Mouse (Mus musculus): ENCODE results near the gene Mboat1. TPM values are rescaled to one million over a fixed set of nuclear protein-coding genes. Genes with fewer than 3 reads are reported as not detected.

Gene Mboat1
- total and polyA plus RNA-seq, 2 experiments from 2014 or later, result 3.5 to 3.8 TPM

DNA sequence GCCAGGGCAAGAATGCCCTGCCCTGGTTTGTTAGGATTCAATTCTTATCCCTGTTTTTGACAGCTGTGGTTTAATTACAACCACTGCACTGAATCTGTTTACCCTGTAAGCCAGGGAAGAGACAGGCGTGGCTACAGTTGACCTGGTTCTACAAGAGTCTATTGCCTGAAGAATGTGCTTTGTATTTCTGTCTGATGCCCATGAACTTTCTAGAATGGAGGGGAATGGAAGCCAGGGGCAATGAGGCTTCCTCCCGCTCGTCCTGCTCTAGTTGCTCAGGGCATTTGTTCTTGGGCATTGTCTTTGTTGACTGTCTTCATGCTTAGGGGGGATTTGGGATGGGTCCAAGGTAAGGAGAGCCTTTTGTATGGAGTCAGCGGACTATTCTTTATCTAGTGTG lies 63.5 kb downstream of the Mboat1 start:
- DNase-seq (no peak), ATAC-seq (no peak)
- TF ChIP-seq CTCF (IDR thresholded peaks at IDR 0.05; ENCODE audit: low read depth), result no peak
- H3K36me3 ChIP-seq (ENCODE audit: insufficient read depth), result no peaks in the 10 kb centered on the region
- no peaks in the 10 kb centered on the region for H3K4me1 ChIP-seq (ENCODE audit: insufficient read depth)
- H3K9me3 ChIP-seq (ENCODE audit: low read length), result no peaks in the 10 kb centered on the region
- no peak overlapping the region for H3K4me2 ChIP-seq (ENCODE audit: low read depth)
- H3K27me3 ChIP-seq (ENCODE audit: insufficient read depth, low read length), result no peaks in the 10 kb centered on the region
- 57% methylated on average over 4 of the region's 4 CpGs for WGBS
- H3K4me3 ChIP-seq (ENCODE audit: low read depth, low read length), result no peak overlapping the region
- H3K27ac ChIP-seq (ENCODE audit: low read depth, low read length), result no peak overlapping the region
- no peak overlapping the region for H3K9ac ChIP-seq

DNA sequence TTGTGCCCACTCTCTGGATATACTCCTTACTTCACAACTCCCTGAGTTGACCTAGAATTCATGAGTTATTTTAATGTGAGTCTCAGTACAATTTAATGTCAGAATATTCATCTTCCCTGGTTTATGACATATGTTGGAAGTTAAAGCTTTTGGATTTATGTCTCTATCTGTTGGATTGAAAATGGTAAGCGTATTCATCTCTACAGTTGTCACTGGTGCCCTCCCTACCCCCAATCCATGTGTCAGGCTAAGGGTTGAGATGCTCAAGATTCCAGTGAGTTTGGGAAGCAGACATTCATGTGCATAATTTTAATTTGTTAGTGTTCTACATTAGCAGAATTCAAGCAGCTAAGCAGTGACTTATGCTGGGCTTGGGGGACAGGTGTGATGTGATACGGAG lies 64.4 kb downstream of the Mboat1 start:
- TF ChIP-seq CTCF (IDR thresholded peaks at IDR 0.05; ENCODE audit: low read depth), result no peak
- Histone ChIP-seq H3K36me3 (ENCODE audit: insufficient read depth) (no peaks in the 10 kb centered on the region), H3K9ac (no peak overlapping the region), H3K4me3 (ENCODE audit: low read depth, low read length) (no peak overlapping the region), H3K27me3 (ENCODE audit: insufficient read depth, low read length) (no peaks in the 10 kb centered on the region), H3K27ac (ENCODE audit: low read depth, low read length) (no peak overlapping the region), H3K9me3 (ENCODE audit: low read length) (no peaks in the 10 kb centered on the region), H3K4me1 (ENCODE audit: insufficient read depth) (no peaks in the 10 kb centered on the region), H3K4me2 (ENCODE audit: low read depth) (no peak overlapping the region)
- peak; percentile 2 for DNase-seq
- peak; percentile 84 for ATAC-seq
- 88% methylated on average over 2 of the region's 2 CpGs for WGBS

DNA sequence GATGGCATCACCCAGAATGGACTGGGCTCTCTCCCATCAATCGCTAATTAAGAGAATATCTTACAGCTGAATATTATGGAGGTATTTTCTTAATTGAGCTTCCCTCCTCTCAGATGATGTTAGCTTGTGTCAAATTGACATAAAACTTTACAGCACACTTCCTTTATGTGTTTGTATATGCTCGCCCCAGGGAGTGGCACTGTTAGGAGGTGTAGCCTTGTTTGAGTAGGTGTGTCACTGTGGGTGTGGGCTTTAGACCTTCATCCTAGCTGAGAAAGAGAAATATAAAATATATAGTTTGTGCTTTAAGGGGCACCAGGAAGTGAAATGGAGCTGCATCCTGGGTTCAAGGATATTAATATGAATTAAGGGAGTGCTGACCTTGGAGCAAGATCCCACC lies 66.7 kb downstream of the Mboat1 start:
- Histone ChIP-seq H3K4me2 (ENCODE audit: low read depth) (no peak overlapping the region), H3K27me3 (ENCODE audit: insufficient read depth, low read length) (no peaks in the 10 kb centered on the region), H3K4me3 (ENCODE audit: low read depth, low read length) (no peak overlapping the region), H3K4me1 (ENCODE audit: insufficient read depth) (no peaks in the 10 kb centered on the region), H3K36me3 (ENCODE audit: insufficient read depth) (no peaks in the 10 kb centered on the region), H3K9me3 (ENCODE audit: low read length) (no peaks in the 10 kb centered on the region), H3K27ac (ENCODE audit: low read depth, low read length) (no peak overlapping the region), H3K9ac (no peak overlapping the region)
- no peak for TF ChIP-seq CTCF (IDR thresholded peaks at IDR 0.05; ENCODE audit: low read depth)
- ATAC-seq (no peak), DNase-seq (no peak)
- 97% methylated on average over 2 of the region's 2 CpGs for WGBS

DNA sequence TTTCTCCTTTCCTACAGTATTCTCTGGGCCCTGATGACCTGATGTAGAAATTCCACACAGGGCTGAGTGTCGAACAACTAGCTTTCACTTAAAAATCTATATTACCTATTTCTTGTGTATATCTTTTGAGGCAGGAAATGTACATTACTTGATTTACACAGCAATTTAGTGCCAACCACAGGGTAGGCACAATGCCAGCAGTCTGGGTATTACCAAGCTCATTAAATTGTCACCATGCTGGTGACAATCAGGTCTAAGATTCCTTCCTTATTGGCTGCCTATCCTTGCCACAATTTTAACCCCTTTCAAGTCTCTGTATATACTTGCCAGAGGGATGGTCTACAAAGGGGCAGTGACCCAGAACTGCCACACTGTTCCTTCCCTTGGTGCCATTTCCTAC lies 71.9 kb downstream of the Mboat1 start:
- ATAC-seq (no peak), DNase-seq (no peak)
- no peak for TF ChIP-seq CTCF (IDR thresholded peaks at IDR 0.05; ENCODE audit: low read depth)
- H3K9ac ChIP-seq, result no peak overlapping the region
- H3K4me2 ChIP-seq (ENCODE audit: low read depth), result no peak overlapping the region
- H3K4me1 ChIP-seq (ENCODE audit: insufficient read depth), result no peaks in the 10 kb centered on the region
- WGBS, result 69% methylated on average over 1 of the region's 1 CpGs
- H3K27ac ChIP-seq (ENCODE audit: low read depth, low read length), result no peak overlapping the region
- no peaks in the 10 kb centered on the region for H3K9me3 ChIP-seq (ENCODE audit: low read length)
- no peaks in the 10 kb centered on the region for H3K36me3 ChIP-seq (ENCODE audit: insufficient read depth)
- no peak overlapping the region for H3K4me3 ChIP-seq (ENCODE audit: low read depth, low read length)
- H3K27me3 ChIP-seq (ENCODE audit: insufficient read depth, low read length), result no peaks in the 10 kb centered on the region

DNA sequence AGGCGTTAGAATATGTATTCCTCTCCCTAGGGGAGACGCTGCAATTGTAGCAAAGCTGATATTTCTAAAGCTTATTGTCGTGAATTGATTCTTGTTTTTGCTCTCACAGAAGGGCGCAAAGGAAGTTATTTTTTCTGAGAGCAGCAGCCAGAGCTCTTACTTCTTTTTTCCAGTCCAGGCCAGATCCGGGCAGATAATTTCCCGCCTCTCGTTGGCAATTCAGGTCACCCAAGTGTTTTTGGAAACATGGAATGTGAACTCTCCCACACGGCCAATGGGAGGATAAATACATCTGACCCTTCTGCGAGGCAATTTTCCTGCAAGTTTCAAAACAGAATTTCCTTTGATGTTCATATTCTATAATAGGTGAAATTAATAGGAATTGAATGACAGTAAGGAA lies 77.0 kb downstream of the Mboat1 start:
- WGBS, result 68% methylated on average over 9 of the region's 9 CpGs
- Histone ChIP-seq H3K9ac (no peak overlapping the region), H3K27ac (ENCODE audit: low read depth, low read length) (no peak overlapping the region), H3K9me3 (ENCODE audit: low read length) (no peaks in the 10 kb centered on the region), H3K4me2 (ENCODE audit: low read depth) (no peak overlapping the region), H3K36me3 (ENCODE audit: insufficient read depth) (no peaks in the 10 kb centered on the region), H3K4me3 (ENCODE audit: low read depth, low read length) (no peak overlapping the region), H3K4me1 (ENCODE audit: insufficient read depth) (no peaks in the 10 kb centered on the region), H3K27me3 (ENCODE audit: insufficient read depth, low read length) (no peaks in the 10 kb centered on the region)
- ATAC-seq (no peak), DNase-seq (no peak)
- TF ChIP-seq CTCF (IDR thresholded peaks at IDR 0.05; ENCODE audit: low read depth), result no peak

DNA sequence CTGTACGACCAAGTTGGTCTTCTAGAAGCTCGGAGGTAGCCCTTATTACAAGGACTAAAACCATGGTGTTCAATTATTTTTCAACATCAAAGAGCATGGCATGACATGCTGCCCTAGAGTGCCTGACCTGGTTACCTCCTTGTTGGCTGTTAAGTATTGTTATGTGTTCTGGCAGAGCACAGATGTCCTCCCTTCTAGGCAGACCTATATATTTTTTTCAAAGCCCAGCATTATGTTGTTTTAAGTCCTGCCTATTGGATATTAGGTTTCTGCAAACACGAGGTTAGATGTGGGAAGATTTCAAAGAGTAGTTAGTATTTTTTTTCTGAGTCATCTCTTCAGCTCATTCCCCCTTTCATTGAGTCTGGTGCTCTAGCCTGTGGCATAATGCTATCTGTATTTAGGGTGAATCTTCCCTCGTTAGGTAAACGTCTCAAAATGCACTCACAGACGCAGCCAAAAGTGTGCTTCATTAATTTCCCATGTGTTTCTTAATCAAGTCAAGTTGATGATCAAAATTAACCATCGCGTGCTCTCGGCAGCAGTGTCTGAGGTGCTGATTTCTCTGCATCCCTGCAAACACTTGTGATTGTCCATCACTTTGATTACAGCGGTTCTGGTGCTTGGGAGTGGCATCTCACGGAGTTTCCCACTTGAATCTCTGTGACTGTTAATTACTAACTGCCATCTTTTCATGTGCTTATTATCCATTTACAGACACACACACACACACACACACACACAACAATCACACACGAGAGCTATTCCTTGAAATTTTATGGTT lies 81.5 kb downstream of the Mboat1 start:
- no peak for TF ChIP-seq CTCF (IDR thresholded peaks at IDR 0.05; ENCODE audit: low read depth)
- no peak overlapping the region for H3K9ac ChIP-seq
- no peak overlapping the region for H3K4me2 ChIP-seq (ENCODE audit: low read depth)
- no peaks in the 10 kb centered on the region for H3K4me1 ChIP-seq (ENCODE audit: insufficient read depth)
- no peak overlapping the region for H3K4me3 ChIP-seq (ENCODE audit: low read depth, low read length)
- DNase-seq (no peak), ATAC-seq (peak; percentile 16; the same call in 1 of the 2 replicates)
- no peak overlapping the region for H3K27ac ChIP-seq (ENCODE audit: low read depth, low read length)
- WGBS, result 72% methylated on average over 12 of the region's 12 CpGs
- no peaks in the 10 kb centered on the region for H3K36me3 ChIP-seq (ENCODE audit: insufficient read depth)
- H3K9me3 ChIP-seq (ENCODE audit: low read length), result no peaks in the 10 kb centered on the region
- H3K27me3 ChIP-seq (ENCODE audit: insufficient read depth, low read length), result no peaks in the 10 kb centered on the region

DNA sequence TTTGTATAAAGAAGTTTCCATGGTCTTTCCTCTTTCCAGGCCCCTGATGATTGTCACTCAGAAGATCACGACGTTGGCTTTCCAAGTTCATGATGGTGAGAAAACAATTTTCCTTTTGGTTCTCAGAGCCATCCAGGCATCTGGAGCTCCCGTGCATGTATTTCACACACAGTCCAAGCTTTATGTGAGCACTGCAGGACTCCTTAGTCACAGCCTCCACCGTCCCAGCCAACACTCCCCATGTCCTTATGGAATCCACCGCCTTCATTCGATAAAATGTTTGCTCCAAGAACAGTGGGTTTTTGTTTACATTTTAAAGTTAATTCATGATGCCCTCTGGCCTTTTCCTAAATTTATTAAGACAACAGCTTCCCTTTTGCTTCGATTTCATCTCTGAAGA lies 83.3 kb downstream of the Mboat1 start:
- no peaks in the 10 kb centered on the region for H3K4me1 ChIP-seq (ENCODE audit: insufficient read depth)
- H3K4me2 ChIP-seq (ENCODE audit: low read depth), result no peak overlapping the region
- no peaks in the 10 kb centered on the region for H3K27me3 ChIP-seq (ENCODE audit: insufficient read depth, low read length)
- no peak for DNase-seq
- no peak for TF ChIP-seq CTCF (IDR thresholded peaks at IDR 0.05; ENCODE audit: low read depth)
- no peaks in the 10 kb centered on the region for H3K9me3 ChIP-seq (ENCODE audit: low read length)
- ATAC-seq, result no peak
- H3K9ac ChIP-seq, result no peak overlapping the region
- H3K27ac ChIP-seq (ENCODE audit: low read depth, low read length), result no peak overlapping the region
- 71% methylated on average over 7 of the region's 7 CpGs for WGBS
- no peaks in the 10 kb centered on the region for H3K36me3 ChIP-seq (ENCODE audit: insufficient read depth)
- H3K4me3 ChIP-seq (ENCODE audit: low read depth, low read length), result no peak overlapping the region
